Comparison of ENCODE assay signal across 9 mouse cellular contexts in the genomic region with DNA sequence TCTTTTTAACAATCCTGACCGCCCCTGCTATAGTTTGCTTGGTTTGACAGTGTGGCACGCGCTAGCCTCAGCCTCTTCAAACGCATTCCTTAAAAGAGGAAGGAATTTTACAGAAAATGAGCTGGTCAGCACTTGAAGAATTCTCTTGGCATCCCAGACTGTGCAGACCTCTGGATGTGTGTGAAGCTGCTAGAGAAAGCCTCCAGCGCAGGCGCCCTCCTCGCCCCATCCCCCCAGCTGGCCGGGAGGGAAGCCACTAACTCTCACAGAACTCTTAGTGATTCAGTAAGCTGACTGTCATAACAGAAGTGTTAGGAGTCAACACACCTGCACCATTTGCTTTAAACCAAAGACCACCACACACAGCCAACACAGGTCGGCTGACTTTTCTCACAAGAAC. TPM values are rescaled to one million over a fixed set of nuclear protein-coding genes. Genes with fewer than 3 reads are reported as not detected.
DNase-seq lines count a peak whose midpoint lies in the region; ATAC-seq lines count a peak whose summit lies in the region.
"Had no signal": no experiment of that assay in that cellular context is flagged by ENCODE, and none has a peak within 500 bp of the region (broad histone marks: within the 10 kb centered on the region; RNA-seq: fewer than 3 reads in every experiment).

No protein-coding gene starts in this region.

- no peak overlapping the region for H3K4me2 ChIP-seq in embryonic facial prominence, embryonic 15.5 days (replicated peaks)
- no peak overlapping the region for H3K4me2 ChIP-seq in hindbrain, embryonic 14.5 days (replicated peaks)

- H3K27me3 ChIP-seq in embryonic facial prominence, embryonic 15.5 days, result no peaks in the 10 kb centered on the region
- peaks cover 19% of the 10 kb centered on the region for H3K27me3 ChIP-seq in limb, embryonic 10.5 days (ENCODE audit: low read depth, poor library complexity, severe bottlenecking)
- H3K27me3 ChIP-seq in hindbrain, embryonic 14.5 days (ENCODE audit: control insufficient read depth, insufficient read depth, low read length), result no peaks in the 10 kb centered on the region

- no peaks in the 10 kb centered on the region for H3K9me3 ChIP-seq in embryonic facial prominence, embryonic 15.5 days (replicated peaks)
- H3K9me3 ChIP-seq in limb, embryonic 10.5 days (replicated peaks), result no peaks in the 10 kb centered on the region
- H3K9me3 ChIP-seq in hindbrain, embryonic 14.5 days (ENCODE audit: control insufficient read depth, low read length), result no peaks in the 10 kb centered on the region
- H3K9me3 ChIP-seq: hindbrain, embryonic 10.5 days had no signal

- H3K36me3 ChIP-seq in embryonic facial prominence, embryonic 15.5 days, result no peaks in the 10 kb centered on the region
- H3K36me3 ChIP-seq in limb, embryonic 10.5 days, result no peaks in the 10 kb centered on the region
- H3K36me3 ChIP-seq in hindbrain, embryonic 14.5 days (replicated peaks; ENCODE audit: control insufficient read depth, insufficient read depth), result no peaks in the 10 kb centered on the region
- H3K36me3 ChIP-seq: hindbrain, embryonic 10.5 days had no signal

- ATAC-seq in embryonic facial prominence, embryonic 15.5 days (ENCODE audit: insufficient number of reproducible peaks, low FRiP score, low TSS enrichment, low read depth), result peak; percentile 17; the same call in 1 of the 2 replicates
- no peak for ATAC-seq in CD4-positive, CD25-positive, alpha-beta regulatory T cell, adult 4 months
- no peak for ATAC-seq in hindbrain, embryonic 14.5 days (ENCODE audit: low FRiP score)

- H3K4me3 ChIP-seq in embryonic facial prominence, embryonic 15.5 days (replicated peaks), result no peak overlapping the region
- no peak overlapping the region for H3K4me3 ChIP-seq in limb, embryonic 10.5 days
- no peak overlapping the region for H3K4me3 ChIP-seq in hindbrain, embryonic 14.5 days (replicated peaks; ENCODE audit: low read length)
- H3K4me3 ChIP-seq: hindbrain, embryonic 10.5 days had no signal

- H3K4me1 ChIP-seq in embryonic facial prominence, embryonic 15.5 days, result peaks cover 59% of the 10 kb centered on the region
- peaks cover 71% of the 10 kb centered on the region for H3K4me1 ChIP-seq in limb, embryonic 10.5 days
- peaks cover 12% of the 10 kb centered on the region for H3K4me1 ChIP-seq in hindbrain, embryonic 14.5 days (replicated peaks; ENCODE audit: control insufficient read depth, insufficient read depth, low read length)

- H3K9ac ChIP-seq in embryonic facial prominence, embryonic 15.5 days, result no peak overlapping the region
- no peak overlapping the region for H3K9ac ChIP-seq in hindbrain, embryonic 14.5 days

- WGBS in embryonic facial prominence, embryonic 15.5 days, result 47% methylated on average over 9 of the region's 9 CpGs
- 62% methylated on average over 9 of the region's 9 CpGs for WGBS in limb, embryonic 10.5 days
- 69% methylated on average over 9 of the region's 9 CpGs for WGBS in hindbrain, embryonic 14.5 days

- peak; percentile 75 for DNase-seq in kidney, postnatal 10 days
- no peak for DNase-seq in kidney, adult 8-10 months
- DNase-seq in NIH3T3 (ENCODE audit: low read depth), result peak; percentile 31
- DNase-seq in limb, embryonic 10.5 days (ENCODE audit: low spot score), result no peak
- DNase-seq in cerebellum, adult 18-20 months, result no peak
- no peak for DNase-seq in hindbrain, embryonic 14.5 days (ENCODE audit: low spot score)

- no peak overlapping the region; the same call in 1 of the 2 replicates for H3K27ac ChIP-seq in embryonic facial prominence, embryonic 15.5 days (replicated peaks)
- H3K27ac ChIP-seq in limb, embryonic 10.5 days, result peak overlapping the region; percentile 37; the same call in 1 of the 2 replicates
- no peak overlapping the region for H3K27ac ChIP-seq in hindbrain, embryonic 14.5 days

RNA-seq across cellular contexts. Expression of a gene that starts 23.3 kb away (rescaled TPM):
- 5.8 and 6.9 TPM in 2 replicates for polyA plus RNA-seq in embryonic facial prominence, embryonic 15.5 days (2015; fragmentation: Nextera tagmentation; extraction: Ambion mirVana)
- 1.0 and 3.2 TPM in 2 replicates for polyA plus RNA-seq in limb, embryonic 10.5 days (2016; fragmentation: Nextera tagmentation; extraction: Ambion mirVana)
- 10 to 100 TPM; 20.9 to 22.6 TPM for polyA plus RNA-seq in CD4-positive, CD25-positive, alpha-beta regulatory T cell, adult 4 months (2017; shearing (Covaris generic))
- 3.4 and 3.7 TPM in 2 replicates for polyA plus RNA-seq in hindbrain, embryonic 14.5 days (2014; fragmentation: Nextera tagmentation; extraction: Ambion mirVana)

Comparison
In these comparisons a context has a peak if more than half of its experiments do, and no peak if none do; other contexts are left out.
1. DNase-seq: peak in kidney, postnatal 10 days (single experiment) and NIH3T3 (single experiment); none in kidney, adult 8-10 months (0 of 2), limb, embryonic 10.5 days (single experiment), cerebellum, adult 18-20 months (0 of 2) and hindbrain, embryonic 14.5 days (single experiment).